Mouse (Mus musculus) heart, postnatal 0 days (tissue): ENCODE measurements at regions not wholly inside any gene's neighbourhood (a gene's known extent, or its start where the extent isn't known, plus 50 kb on each side); places are given as distances from the start of the nearest gene placed in this dataset.

Experiments used
- CTCF ChIP-seq: IDR thresholded peaks from 2 replicates; pipeline ENCODE4 v1.5.1; 2016; ENCODE audit warnings: antibody characterized with exemption, control low read depth, low read depth
- EP300 ChIP-seq: IDR thresholded peaks from 2 replicates; pipeline ENCODE4 v1.6.1; 2016; ENCODE audit warnings: antibody characterized with exemption, low read depth

DNA sequence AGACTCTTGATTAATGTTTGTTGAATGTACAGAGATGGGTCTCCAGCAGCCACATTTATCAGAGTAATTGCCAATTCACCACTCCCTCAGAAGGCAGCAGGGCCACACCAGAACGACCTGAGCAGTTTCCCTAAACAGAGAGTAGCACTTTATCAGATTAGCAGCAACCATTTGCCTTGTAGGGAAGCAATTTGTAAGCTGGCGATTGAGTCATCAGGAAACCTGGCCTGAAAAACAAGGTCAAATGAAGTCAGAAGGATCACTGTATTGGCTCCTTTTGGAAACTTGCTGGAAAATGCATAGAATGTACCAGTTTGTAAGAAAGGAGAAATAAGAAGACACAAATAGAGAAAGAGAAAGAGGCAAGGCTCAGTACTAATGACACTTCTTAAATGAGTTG, 295.1 kb downstream of the Qdpr start:
- TF ChIP-seq CTCF (no peak), EP300 (no peak)
